Mouse (Mus musculus) megakaryocyte-erythroid progenitor cell, adult 5-6 weeks (primary cell): ENCODE measurements around the gene Samd4. TPM values are rescaled to one million over a fixed set of nuclear protein-coding genes. Genes with fewer than 3 reads are reported as not detected.

Source experiments
- ATAC-seq: replicated peaks from 2 replicates; pipeline ENCODE4 v1.8.0; 2016; ENCODE audit warnings: mild to moderate bottlenecking, inconsistent platforms; ENCODE audit not compliant: severe bottlenecking, poor library complexity, low FRiP score, low TSS enrichment
- total RNA-seq, 2 experiments: library from RNA; stranded (forward) in 1 of 2; stranded (reverse) in 1 of 2; fragments of 200-1000, 215-1000 nt in 1 of 2; fragments of >200 nt in 1 of 2; fragmentation: Nextera tagmentation in 1 of 2; gene quantifications; 2 replicates each; pipeline ENCODE4 v1.2.3; 2014 to 2017

Samd4 gene
- total RNA-seq, 2 experiments from 2014 or later, result 0.07 to 0.61 TPM

DNA sequence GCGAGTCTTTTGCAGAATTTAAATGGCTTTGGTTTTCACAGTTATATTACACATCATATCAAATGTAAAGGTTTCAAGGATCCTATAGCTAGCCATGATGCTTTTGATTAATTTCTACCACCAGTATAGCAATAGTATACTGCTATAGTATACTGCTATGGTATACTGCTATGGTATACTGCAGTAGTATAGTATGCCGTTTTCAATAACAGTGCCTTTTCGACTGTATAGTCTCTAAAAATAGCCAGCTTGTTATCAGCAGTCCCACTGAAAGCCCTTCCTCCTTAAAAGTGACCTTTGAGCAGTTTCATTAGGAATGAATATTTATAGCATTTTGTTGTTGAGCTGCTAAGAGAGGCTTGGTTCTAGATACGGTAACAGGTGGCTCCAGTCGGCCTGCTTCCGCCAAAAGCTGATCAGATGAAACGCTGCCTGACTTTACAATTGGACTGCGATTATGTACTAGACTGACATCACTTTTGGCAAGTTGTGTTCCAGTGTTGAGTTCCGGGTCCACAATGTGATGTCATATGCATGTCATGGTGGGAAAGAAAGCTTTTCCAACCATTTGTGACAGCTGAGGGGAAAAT is 19.9 kb downstream of the Samd4 start:
- ATAC-seq, result no peak

DNA sequence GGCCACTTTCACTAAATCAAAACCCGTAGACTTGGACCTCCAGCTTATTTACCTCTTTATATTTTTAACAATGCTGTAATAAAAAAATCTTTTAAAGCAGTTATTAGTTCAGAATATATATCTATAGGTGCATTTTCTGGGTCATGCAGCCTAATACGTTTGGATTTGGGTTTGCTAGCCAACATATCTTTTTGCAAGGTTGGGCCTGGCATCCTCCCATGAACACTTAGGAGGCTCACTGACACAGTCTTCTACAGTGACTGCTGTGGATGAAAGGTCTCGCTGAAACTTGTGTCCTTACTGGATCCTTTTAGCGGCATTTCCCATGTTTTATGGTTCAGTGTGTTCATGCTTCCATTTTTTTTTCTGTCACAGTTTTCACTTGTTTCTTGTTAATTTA is 21.6 kb downstream of the Samd4 start:
- ATAC-seq, result no peak

DNA sequence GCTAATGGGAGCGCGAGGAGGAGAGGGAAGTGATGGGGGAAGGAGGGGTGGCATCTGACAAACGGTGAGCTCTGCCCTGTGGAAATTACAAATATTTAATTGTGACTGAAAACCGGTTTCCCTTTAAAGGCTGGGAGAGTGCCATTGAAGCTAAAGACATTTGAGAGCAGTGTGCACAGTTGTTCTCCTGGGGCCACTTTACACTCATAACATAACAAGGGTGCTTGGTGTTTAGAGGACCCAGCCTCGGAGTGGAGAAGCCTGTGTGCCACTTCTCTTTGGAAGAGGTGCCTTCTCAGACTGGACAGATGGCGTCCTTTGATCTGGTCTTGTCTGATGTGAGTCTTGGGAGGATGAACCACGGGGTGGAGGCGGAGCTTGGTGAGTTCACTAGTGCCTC is 26.2 kb downstream of the Samd4 start:
- ATAC-seq, result no peak

DNA sequence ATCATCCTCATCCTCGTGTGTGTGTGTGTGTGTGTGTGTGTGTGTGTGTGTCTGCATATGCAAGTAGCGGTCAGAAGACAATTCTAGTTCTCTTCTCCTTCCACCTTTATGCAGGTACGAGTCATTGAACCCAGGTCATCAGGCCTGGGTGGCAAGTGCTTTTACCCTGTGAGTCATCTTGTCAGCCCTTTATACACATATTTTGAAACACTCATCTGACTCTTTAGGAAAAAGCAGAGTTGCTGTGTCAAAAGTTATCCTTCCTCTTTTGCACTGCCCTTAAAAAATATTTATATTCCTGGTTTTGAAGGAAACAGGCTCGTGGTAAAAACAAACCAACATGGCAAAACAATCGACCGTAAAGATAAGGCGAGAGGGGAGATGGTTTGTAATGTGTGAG is 29.8 kb downstream of the Samd4 start:
- ATAC-seq, result no peak

DNA sequence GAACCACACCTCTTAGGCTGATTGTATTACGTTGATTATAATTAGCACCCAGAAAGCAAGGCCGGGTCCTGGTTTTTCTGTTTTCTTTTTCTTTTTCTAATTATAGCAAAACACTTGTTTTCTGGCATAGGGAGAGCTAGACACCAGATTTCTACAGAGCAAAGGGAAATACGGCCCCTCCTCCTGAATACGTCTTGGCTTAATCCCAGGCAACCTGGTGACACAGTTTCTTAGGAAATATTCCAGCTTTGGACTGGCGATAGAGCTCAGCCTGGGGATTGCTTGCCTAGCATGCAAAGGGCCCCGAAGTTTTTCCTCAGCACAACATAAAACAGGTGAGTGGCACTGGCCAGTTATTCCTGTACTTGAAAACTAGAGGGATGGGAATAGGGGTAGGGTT is 31.7 kb downstream of the Samd4 start:
- ATAC-seq, result no peak

DNA sequence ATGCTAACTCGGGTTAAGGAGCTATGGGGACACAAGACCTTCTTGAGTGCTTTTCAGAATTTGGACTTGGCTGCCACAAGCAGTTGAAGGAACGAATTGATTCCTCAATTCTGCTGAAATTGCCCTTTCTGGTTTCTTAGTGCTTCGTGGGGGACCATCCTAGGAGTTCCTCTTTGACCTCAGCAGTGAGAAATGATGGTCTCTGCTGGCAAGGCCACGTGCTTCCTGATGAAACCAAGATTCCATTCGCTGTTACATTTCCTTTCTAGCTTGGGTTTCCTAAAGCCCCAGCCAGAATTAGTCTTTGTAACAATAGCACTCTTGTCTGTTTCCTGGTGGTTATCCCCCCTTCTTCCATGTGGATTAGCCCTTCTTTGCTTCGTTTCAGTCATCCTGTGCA is 32.9 kb downstream of the Samd4 start:
- no peak for ATAC-seq

DNA sequence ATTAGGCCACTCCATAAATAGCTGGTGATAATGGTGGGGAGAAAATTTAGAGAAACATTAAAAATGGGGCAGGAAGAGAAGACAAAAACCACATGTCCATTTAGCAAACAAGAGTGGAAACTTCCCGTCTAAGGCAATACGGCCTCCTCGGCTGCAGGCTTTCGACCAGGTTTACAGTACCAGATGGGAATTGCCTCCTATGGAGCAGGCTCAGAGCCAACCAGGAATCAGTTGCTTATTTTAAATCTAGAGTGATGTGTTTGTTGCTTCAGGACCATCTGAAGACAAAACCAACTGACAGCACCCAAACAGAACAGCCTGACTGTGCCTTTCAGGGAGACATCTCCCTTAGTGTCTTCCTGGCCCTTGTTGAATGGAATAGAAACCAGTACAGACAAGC is 33.9 kb downstream of the Samd4 start:
- no peak for ATAC-seq

DNA sequence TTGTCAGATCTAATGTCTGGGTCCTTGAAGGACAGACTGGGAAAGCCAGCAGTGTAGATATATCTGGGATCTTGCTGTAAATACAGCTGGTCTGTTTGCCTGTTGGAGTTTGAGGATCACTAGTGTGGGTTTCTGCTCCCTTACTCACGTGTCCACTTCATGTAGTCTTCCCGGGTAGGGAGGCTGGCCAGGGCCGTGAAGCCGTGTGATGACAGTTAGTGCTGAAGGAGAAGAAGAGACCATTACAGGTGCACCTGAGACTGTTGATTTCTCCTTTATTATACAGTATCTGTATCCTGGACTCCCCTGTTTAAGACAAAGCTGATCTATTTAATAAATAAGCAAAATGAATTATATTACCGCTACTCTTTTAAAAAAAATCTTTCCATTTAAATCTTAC is 34.5 kb downstream of the Samd4 start:
- ATAC-seq, result no peak

DNA sequence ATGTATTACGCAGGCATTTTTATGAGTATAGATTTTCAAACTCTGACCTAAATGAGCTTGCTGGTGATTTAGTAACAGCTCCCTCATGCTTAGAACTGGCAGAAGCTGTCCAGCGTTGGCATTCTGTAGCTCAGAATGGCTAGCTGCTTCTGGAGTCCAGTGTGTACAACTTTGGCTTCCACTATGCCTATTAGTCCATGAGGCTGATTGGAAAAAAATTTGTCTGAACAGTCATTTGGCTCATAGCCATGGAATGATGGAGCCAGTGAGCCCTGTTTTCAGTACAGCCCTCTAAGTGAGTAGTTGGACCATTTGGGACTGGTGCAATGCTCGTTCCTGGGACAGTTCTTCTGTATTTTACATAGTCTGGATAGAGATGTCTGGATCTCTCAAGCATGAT is 34.9 kb downstream of the Samd4 start:
- no peak for ATAC-seq

DNA sequence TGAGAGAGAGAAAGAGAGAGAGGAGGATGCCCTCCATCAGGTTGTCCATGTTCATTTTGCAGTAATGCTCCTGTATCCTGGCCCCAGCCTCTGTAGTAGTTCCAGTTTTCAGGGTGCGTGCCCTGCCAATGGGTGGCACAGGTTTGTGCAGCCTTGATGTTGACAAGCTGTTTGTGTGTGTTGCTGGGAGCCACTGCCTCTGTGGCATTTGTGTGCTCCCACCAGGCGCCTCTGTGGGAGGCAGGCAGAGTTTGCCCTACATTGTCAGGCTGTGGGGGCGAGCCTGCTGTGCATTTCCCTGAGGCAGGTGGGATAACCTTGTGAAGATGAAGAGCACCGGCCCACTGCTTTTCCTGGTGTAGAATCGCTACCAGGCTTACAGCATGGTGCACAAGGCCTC is 37.8 kb downstream of the Samd4 start:
- no peak for ATAC-seq

DNA sequence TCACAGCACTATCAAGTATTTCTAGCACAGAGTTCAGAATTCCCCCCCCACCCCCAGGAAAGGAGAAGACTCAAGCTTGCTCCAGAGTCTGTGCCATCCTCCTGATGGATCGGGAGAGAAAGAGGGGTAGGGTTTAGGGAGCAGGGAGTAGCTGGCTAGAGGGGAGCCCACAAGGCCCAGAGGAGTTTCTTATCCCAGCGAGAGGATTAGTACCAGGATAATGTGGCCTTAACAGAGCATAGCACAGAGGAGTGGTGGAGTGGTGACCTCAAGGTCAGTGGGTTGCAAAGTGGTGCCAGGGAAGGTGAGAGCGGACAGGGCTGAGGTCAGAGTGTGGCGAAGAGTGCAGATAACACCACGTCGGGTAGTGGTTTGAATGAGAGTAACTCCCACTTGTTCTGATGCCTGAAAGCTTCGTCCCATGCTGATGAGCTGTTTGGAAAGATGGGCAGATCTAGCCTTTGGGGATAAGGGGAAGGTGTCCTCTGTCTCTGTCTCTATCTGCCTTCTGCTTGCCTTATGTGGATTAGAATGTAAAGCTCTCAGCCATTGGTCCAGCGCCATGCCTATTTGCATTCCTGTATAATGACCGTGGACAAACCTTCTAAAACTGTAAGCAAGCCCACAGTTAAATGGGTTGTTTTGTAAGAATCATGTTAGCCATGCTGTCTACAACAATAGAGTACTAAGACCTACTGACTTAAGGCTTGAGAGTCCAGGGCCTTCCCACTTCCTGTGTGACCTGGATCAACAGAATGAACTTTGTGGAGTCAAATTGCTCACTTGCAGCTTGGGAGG is 38.7 kb downstream of the Samd4 start:
- no peak for ATAC-seq

DNA sequence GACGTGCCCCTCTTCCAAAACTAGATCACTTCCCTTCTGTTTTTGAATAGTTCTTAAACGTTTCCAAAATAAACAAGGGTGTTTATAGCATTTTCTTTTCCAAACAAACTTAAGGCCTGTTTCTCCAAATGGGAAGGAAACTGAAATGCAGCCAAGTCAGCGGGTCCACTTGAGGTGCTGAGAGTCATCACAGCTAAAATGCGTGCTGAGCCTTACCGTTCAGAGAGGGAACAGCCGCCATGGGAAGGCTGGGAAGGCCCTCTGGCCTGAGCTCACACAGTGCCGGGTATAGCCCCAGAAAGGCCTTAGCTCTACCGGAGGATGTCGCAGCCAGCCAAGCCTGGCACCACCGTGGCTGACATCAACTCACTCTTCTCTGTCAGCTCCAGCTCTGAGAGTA is 41.3 kb downstream of the Samd4 start:
- ATAC-seq, result no peak

DNA sequence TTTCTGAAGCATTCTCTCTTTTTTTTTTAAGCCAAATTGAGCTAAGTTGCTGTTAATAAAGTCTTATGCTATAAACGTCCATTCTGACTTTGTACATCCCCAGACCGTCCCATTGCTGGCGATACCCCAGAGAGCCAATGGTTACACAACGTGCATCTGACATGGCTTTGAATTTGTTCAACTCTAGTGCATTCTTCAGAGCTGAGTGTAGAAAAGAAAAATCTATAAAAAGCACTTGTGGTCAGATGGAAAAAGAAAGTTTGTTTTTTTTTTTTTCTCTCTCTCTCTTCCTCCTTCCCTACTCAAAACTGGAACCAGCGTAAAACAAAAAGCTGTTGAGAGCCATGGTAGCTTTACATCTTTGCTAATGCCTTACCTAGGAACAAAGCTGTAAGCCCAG is 41.8 kb downstream of the Samd4 start:
- no peak for ATAC-seq

DNA sequence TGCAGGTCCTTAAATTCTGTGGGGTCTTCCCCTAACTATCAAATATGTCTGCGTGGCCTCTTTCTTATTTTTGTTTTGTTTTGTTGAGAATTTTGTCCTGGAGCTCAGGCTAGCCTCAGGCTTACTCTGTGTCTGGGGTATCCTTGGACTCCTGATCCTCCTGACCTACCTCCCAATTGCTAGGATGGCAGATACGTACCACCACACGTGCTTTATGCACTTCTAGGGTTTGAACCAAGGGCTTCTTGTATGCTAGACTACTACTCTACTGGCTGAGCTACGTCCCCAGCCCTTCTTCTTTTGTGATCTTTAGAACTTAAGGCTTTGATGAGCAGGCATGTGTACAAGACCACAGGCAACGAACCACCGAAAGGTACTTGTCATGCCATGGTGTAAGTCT is 45.9 kb downstream of the Samd4 start:
- ATAC-seq, result no peak

DNA sequence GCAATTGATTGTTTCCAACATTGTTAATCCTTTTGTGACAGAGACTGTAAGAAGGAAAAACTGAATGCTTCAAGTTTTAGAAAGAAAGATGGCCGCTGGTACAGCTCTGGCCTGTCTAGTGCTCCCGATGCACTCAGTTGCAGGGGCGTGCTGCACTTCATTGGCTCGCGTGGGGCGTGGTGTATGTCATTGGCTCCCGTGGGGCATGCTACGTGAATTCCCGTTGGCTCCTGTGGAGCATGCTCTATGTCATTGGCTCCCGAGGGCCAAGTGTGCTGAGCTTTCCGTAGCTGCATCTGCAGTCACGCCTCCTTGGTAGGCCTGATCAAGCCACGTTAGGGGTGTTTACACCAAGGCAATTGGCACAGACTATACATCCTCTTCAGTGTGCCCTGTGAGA is 49.5 kb downstream of the Samd4 start:
- ATAC-seq, result no peak

DNA sequence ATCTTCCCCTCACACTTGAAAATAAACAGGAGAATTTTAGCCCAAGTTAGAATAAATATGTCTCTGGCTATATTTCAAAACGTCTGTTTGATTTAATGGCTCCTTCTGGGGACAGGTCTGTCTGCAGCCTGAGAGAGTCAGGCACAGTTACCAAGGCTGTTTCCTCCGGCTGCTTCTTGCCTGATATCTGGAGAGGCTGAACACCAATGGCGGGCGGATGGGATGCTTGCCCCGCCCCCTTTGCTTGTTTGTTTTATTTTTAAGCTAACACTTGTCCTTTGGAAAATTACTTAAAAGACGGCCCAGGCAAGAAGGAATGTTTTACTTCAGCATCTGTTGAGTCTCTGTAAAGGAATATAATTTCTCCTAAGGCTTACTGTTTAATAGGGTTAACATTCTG is 50.1 kb downstream of the Samd4 start:
- ATAC-seq, result no peak

DNA sequence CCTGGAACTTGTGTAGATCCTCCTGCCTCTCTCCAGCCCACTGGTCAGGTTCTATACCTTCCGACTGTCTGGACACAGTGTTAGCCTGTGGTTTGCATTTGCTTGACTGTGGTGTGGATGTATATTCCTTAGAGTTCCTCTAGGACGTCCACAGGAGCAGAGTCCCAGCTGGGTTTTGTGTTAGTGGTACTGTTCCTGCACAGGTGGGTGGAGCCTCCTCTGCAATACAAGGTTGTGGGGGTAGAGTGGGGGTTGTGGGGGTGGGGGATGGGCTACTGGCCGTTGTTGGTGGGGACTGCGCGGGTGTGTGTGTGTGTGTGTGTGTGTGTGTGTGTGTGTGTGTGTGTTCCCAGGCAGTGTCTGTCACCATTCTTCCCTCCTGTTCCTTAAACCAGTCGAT is 58.4 kb downstream of the Samd4 start:
- no peak for ATAC-seq

DNA sequence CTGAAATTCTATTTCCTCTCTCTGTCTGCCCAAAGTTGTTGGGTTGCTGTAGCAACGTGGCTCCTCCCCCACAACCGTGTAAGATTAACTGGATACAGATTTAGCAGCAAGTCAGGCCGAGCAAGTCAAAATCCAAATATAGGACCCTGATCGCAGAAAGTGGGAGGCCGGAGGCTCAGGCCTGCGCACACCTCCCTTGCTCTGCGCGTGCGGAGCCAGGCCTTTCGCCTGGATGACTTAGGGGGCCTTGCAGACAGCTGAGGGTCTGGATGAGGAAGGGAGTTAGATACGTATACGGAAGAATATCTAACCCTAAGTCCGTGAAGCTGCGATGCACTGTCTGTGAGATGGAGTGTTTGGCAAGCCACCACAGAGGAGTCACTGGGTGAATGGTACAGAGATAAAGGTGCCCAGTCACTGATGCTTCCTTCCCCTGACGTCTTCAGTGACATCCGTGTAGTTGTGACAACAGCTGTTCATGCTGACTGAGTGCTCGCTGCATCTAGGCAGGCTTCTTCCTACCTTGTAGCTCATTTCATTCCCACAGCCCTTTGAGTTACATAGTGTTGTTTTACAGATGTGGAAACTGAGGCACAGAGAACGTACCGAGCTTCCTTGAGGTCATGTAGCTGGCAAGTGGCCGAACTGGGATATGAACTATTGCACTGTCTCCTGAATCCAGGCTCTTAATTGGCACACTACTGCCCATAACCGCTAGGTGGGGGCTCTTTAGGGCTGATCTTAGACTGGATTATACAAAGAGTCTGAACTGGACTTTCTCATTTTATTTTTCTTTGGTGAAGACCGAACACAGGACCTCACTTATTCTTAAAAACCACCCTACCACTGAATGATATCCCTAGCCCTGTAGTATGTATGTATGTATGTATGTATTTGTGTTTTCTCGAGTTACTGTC is 59.5 kb downstream of the Samd4 start:
- ATAC-seq, result 0 out of 2 replicates have a peak, but pooled peaks have one; percentile 41

DNA sequence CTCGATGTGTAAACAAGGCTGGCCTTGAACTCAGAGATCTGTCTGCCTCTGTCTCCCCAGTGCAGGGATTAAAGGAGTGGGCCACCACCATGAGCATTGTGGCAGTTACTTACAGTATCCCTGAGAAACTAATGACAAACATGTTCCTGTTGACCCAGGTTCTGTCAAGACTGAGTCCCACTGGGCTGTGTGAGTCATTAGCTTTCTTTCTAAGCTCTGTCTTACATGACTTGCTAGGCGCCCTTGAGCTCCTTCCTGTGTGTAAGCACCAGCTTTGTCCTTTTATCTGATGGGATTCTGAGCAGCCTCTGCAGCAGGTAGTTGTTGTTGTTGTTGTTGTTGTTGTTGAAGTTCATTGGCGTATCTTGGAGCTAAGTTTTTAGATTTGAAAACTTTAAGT is 61.8 kb downstream of the Samd4 start:
- ATAC-seq, result no peak

DNA sequence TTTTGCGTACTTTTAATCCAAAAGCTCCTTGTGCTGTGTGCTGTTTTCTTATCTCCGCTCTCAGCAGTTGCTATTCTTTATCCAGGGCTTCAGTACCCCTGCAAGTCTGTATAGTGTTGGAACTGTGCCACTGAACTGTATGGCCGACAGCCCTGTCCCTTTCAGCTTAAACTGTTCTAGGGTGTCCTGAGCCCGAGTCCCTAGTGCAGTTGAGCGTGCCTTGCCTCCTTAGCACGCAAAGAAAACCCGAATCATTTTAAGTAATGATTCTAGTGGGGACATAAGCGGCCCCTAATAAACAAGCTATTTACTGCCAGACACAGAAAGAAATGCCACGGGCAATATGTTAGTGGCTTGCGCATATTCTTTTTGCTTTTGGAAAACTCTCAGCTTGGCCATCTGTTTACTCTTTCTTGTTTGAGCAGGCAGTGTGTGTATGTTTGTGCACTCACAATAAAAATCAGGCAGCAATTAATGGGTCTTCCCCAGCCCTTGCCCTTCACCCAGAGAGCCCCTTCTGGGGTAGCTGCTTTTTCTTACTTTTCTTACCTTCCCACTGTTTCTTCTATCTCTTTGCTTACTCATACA is 63.3 kb downstream of the Samd4 start:
- ATAC-seq, result no peak
